Mouse (Mus musculus): ENCODE results near the gene Ranbp3.
"Not testable (repeated sequence)": the region's sequence is repeated elsewhere in the genome, so short reads cannot be mapped to it uniquely, and the experiment has no call there.

The Ranbp3 gene

GRCm38 (mm10) chr17:56672941-56673646 is at the start of gene Ranbp3:
Gene Ranbp3, plus strand, starts transcription at chr17:56673294.
- peak; percentile 99 to 100 for DNase-seq

DNA sequence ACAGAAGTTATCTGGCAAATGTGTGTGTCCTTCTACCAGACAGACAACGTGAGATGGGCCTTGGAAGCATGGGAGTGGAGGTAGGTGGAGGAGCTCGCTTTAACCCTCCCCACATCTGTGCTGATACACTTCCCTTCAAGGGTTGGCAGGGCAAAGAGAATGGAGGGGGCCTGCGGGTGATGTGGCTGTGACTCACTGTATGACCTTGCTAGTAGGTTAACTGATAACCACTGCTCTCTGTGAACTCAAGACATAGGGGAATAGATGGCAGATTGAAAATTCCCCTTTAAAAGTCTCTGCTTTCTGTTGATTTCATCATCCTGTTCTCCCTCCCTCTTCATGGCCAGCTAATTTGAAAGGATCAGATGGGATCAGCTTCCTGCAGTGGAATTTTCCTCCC is 47.6 kb upstream of the Ranbp3 start:
- no peak for DNase-seq

- DNase-seq = no peak
Observed at GRCm38 (mm10) chr17:56626260-56626659, 46.8 kb upstream of the Ranbp3 start.

DNA sequence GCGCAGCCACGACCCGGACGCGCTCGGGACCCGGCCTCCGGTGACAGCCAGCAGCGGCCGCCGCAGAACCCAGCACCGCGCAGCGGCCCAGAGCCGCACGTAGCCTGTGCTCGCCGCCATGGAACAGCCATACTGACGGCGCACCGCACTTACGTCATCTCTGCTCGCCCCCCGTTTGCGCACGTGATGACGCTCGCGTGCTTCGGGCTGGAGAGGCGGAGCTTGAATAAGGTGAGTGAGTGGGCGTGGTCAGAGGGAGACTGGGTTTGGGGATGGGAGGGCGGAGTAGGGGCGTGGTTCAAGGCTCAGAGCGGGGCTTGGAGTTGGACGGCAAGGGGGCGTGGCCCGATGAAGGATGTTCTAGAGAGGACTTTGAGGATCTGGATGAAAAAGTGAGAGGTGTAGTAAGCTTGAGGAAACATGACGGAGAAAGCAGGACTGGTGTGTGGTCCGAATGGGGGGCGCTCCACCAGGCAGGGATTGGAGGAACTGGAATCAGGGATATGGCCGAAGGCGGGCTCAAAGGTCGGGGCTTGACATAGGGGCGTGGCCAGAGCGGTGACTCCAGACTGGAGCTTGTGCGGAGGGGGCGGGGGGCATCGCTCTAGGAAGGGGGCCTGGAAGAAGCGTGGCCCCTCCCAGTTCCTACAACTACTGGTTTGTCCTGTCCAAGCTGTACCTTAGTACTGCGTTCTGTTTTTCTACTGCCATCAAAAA is 46.2 kb upstream of the Ranbp3 start, which contains the start of gene Lonp1:
Gene Lonp1 (minus strand): TSS at position 134 of the 717 bp plus-strand sequence.
- peak; percentile 98 to 99 for DNase-seq

DNA sequence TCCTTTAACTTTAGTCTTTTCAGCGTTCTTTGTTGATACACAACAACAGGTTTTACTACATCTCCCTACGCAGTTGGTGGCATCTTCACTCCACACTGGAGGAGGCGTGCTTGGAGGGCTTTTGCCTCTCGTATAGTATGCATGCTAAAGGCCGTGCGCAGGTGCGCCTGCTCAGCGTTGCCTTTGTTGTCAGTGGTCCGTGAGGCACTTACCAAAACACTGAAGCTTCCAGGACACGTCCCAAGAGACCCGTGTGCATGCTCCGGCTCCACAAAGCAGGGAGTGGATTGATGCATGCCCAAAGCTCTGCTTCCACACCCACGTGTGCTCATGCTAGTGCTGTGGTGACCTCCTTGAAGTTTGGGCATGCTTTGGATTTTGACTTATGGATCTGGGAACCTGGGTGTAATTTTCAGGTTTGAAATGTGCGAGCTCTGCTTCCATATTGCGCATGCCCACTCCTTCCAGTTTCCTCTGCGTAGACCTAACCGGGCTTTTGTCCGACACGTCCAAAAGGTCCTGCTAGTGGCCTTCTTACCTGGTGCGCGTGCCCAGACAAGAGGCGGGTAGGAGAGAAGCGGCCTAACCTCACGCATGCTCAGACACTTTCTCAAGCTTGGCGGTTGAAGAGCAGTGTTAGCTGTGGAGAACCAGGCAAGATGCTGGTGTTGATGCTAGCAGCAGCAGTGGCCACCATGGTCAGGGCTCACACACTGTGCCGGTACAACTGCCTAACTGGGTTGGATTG is 45.4 kb upstream of the Ranbp3 start, which contains the start of gene Catsperd:
Gene Catsperd (plus strand): TSS at position 614 of the 748 bp plus-strand sequence.
- DNase-seq = peak in 1 of 2 experiments; percentile 60

DNA sequence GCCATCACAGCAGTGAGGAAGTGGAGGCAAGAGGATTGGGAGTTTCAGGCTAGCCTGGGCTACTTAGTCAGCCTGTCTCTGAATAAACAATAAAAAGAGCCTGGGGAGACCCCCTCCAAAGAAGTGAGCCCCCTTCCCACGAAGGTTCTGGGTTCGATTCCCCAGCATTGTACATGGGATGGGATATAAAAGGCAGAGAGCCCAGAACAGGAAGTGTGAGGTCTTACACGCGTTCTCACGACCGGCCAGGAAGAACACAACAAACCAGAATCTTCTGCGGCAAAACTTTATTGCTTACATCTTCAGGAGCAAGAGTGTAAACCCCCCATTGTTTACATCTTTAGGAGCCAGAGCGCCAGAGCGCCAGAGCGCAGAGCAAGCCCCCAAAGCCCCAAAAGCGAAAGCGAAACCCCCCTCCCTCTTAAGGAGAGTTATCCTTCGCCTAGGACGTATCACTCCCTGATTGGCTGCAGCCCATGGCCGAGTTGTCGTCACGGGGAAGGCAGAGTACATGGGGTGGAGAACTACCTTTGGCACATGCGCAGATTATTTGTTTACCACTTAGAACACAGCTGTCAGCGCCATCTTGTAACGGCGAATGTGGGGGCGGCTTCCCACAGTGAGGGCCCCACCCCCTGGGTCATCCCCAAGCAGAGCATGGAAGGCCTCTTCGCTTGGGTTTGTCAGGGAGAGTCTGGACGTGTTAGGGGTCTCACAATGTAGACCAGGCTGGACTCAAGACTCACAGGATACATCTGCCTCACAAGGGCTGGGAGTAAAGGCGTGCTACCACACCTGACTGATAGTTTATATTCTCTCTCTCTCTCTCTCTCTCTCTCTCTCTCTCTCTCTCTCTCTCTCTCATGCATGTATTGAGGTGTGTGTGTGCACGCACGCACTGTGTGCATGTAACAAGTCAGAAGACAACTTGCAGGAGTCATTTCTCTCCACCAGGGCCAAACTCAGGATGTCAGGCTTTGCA is 43.0 kb upstream of the Ranbp3 start:
- not testable (repeated sequence) for DNase-seq

DNA sequence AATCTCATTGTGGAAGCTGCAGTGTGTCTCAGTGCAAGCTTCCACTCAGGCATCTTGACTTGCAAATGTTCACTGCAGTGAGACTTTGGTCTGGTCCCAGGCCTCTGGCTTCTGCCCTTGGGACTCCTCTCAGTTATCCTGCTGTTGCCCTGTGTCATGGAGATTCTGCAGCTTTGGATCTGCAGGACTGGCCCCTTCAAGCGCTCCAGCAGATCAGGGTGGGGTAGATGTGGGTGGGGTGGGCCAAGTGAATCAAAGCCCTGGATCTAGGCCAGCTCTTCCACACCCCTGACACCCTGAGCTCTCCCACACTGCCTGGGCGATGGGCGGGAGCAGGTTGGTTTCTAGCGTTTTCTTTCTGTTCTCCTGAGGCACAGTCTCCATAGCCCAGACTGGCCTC is 41.3 kb upstream of the Ranbp3 start:
- no peak for DNase-seq

DNA sequence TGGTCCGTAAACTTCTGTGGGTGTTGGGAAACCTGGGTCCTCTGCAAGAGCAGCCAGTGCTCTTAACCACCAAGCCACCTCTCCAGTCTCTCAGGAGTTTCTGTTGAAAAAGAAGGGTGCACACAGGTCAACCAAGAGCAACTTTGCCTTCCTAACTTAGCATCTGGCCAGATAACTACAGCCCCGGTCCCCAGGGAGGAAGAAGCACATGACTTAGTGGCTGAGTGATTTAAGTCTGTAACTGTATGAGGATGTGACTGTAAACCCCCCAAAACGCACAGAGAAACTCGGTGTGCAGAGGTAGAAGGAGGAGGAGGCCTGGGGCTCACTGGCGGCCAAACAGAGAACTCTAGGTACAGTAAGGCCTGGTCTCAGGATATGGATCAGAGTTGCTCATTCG is 39.1 kb upstream of the Ranbp3 start:
- DNase-seq = no peak

DNA sequence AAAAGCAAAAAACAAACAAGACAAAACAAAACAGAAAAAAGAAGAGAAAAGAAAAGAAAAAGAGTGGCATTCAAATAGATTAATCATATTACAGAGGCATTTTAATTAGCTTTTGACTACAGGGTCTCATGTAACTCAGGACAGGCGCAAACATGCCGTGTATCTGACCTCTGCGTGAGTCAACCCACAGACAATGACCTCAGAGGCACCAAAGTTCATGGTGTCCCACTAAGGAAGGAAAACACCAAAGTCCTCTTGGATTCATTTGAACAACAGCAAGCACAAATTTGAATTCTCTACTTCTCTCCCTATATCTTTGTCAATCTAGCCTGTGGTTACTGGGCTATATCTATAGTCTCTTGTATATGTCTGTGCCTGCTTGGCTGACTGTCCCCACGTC is 29.9 kb upstream of the Ranbp3 start:
- no peak for DNase-seq

DNA sequence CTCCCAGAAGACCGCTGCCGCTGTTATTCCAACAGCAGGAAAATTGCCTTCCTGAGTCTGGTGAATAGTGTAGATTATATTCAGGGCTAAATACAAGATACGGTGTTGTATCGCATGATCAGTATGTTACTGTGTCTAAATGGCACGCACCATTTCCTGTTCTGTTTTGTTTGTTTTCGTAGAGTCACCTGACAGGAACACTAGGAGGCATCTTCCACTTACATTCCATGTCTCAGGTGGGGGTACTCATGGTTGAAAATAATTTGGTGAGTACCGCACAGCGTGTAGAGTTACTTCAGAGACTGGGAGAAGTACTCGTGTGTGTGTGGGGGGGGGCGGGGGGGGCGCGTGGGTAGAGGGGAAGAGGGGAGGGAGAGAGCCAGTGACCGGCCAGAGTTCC is 25.5 kb upstream of the Ranbp3 start:
- DNase-seq = no peak

- no peak for DNase-seq
Observed at GRCm38 (mm10) chr17:56651801-56652200, 21.3 kb upstream of the Ranbp3 start.

- DNase-seq = no peak
Observed at GRCm38 (mm10) chr17:56654771-56655170, 18.3 kb upstream of the Ranbp3 start.

GRCm38 (mm10) chr17:56655311-56655710 is 17.8 kb upstream of the Ranbp3 start:
- DNase-seq = no peak

DNA sequence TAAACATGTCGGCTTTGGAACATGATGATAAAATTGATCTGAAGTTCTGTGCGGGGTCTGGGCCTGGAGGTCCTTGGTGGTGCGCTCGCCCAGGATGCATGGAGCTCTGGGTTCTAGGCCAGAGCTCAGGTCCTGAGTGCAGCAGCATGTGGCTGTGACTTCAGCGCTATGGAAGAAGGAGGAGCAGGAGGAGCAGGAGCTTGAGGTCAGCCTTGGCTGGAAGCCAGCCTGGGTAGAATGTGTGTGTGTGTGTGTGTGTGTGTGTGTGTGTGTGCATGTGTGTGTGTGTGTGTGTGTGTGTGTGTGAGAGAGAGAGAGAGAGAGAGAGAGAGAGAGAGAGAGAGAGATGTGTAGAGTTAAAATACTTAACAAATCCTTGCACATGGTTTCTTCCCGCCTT is 16.9 kb upstream of the Ranbp3 start:
- no peak for DNase-seq

- DNase-seq = no peak
Observed at GRCm38 (mm10) chr17:56663659-56664058, 9.4 kb upstream of the Ranbp3 start.

GRCm38 (mm10) chr17:56664333-56664732 is 8.8 kb upstream of the Ranbp3 start:
- no peak for DNase-seq

GRCm38 (mm10) chr17:56666384-56666783 is 6.7 kb upstream of the Ranbp3 start:
- no peak for DNase-seq

- no peak for DNase-seq
Observed at GRCm38 (mm10) chr17:56667591-56667990, 5.5 kb upstream of the Ranbp3 start.

DNA sequence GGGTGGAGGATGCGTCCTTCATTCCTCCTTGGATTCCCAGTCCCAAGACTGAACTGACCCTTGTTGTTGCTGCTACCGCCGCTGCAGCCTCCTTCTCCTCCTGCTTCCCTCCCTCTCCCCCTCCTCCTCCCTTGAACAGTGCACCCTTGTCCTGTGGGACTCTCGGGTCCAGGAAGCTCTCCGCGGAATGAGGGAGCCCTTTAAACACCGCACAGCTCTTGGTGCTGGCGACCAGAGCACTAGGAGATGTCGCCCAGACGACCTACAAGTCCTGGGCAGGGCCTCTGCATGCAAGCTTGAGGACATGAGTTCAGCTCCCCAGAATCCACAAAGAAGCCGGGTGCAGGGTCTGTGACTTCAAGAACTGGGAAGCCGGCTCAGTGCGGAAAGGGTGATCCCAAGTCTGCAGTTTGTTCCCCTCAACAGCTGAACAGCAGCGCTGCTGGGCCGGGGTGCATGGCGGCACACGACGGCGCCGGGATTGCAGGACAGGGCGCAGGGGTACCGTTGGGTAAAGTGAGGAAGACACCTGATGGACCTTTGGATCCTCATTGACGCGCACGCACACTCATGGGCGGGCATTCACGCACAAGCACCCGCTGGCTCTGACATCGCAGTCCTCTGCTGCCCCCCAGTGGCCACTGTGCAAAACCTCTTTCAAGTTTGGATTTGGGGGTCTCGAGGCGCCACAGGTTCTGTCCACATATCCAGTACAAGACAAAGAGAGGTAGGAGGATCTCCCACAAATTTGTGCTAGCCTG is 4.5 kb upstream of the Ranbp3 start:
- DNase-seq = peak; percentile 85 to 93

GRCm38 (mm10) chr17:56669766-56670165 is 3.3 kb upstream of the Ranbp3 start:
- DNase-seq = no peak

- DNase-seq = peak in 1 of 2 experiments; percentile 36
Observed at GRCm38 (mm10) chr17:56673647-56674416, 738 bp downstream of the Ranbp3 start.

Measured in cerebellum, adult 18-20 months (tissue).